Mouse (Mus musculus): ENCODE measurements around the gene Cubn. TPM values are rescaled to one million over a fixed set of nuclear protein-coding genes. Genes with fewer than 3 reads are reported as not detected.
A peak's percentile ranks its signal among the peaks of the same experiment; 100 is the strongest.

Cubn gene
- total and polyA plus RNA-seq, 2 experiments from 2014 or later = 0.39 to 1.9 TPM

DNA sequence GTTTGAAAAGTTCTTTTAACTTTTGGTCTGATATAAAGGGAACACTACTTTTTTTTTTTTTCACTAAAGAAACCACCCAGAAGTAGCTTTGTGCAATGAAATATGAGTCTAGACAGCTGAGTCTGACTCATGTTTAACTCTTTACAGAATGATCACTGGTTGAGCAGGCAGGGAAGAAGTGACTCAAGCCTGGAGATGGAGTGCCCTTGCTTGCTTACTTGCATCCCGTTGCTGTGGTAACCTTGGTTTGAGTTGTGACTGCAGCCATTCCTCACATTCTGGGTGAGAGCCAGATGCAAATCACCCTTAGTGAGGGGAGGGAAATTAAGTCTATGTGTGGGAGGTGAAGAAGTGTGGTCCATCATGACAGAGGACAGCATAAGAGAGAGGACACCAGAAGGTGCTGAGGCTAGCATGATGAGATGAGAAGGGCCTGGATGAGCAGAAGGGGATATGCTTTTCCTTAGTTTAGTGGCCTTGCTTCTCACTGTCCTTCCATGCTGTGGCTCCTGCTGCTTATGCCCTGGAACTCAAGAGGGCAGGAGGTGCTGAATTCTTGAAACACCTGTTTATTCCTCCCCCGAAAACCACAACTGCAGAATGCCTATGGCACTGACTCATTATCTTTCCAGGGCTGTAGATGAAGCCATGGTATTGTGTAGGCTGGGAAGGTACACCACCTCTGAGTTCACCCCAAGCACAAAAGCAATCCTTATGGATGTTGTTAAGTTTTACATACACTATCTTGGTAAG is 81.7 kb downstream of the Cubn start:
- H3K4me1 ChIP-seq (ENCODE audit: insufficient read depth, low read length) = no peaks in the 10 kb centered on the region
- DNase-seq (ENCODE audit: low spot score) = no peak

DNA sequence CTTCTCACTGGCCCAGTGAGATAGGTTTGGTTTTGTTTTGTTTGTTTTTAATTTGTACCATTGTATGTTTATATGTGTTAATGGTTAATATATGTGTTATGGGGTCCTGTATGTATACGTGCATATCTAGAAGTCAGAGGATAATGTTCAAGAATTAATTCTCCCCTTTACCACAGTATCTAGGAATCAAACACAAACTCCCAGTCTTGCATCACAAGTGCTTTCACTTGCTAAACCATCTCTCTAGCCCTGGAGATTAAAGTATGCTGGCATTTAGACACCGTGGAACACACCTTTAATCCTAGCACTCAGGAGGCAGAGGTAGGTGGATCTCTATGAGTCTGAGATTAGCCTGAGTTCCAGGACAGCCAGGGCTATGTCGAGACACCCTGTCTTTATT is 83.3 kb downstream of the Cubn start:
- Histone ChIP-seq H3K27me3 (ENCODE audit: insufficient read depth, low read length) (no peaks in the 10 kb centered on the region), H3K27ac (ENCODE audit: low read depth, low read length) (no peak overlapping the region), H3K4me3 (ENCODE audit: low read depth, low read length) (no peak overlapping the region), H3K4me1 (ENCODE audit: insufficient read depth, low read length) (no peaks in the 10 kb centered on the region), H3K9ac (replicated peaks; ENCODE audit: low read length, poor library complexity, severe bottlenecking) (no peak overlapping the region), H3K36me3 (ENCODE audit: insufficient read depth, low read length) (no peaks in the 10 kb centered on the region), H3K9me3 (ENCODE audit: low read length) (no peaks in the 10 kb centered on the region), H3K4me2 (ENCODE audit: low read depth, low read length, poor library complexity, severe bottlenecking) (no peak overlapping the region)
- no peak for DNase-seq (ENCODE audit: low spot score)
- no peak for TF ChIP-seq CTCF (IDR thresholded peaks at IDR 0.05)
- 68% methylated on average over 3 of the region's 3 CpGs for WGBS
- no peak for ATAC-seq (ENCODE audit: low FRiP score)

More for the DNA sequence above, 81.7 kb downstream of the Cubn start:
- Histone ChIP-seq H3K9me3 (ENCODE audit: low read length) (no peaks in the 10 kb centered on the region), H3K9ac (replicated peaks; ENCODE audit: low read length, poor library complexity, severe bottlenecking) (no peak overlapping the region), H3K27ac (ENCODE audit: low read depth, low read length) (no peak overlapping the region), H3K27me3 (ENCODE audit: insufficient read depth, low read length) (no peaks in the 10 kb centered on the region), H3K4me3 (ENCODE audit: low read depth, low read length) (no peak overlapping the region), H3K36me3 (ENCODE audit: insufficient read depth, low read length) (no peaks in the 10 kb centered on the region), H3K4me2 (ENCODE audit: low read depth, low read length, poor library complexity, severe bottlenecking) (no peak overlapping the region)
- 83% methylated on average over 2 of the region's 2 CpGs for WGBS
- TF ChIP-seq CTCF (IDR thresholded peaks at IDR 0.05) = no peak
- ATAC-seq (ENCODE audit: low FRiP score) = no peak

DNA sequence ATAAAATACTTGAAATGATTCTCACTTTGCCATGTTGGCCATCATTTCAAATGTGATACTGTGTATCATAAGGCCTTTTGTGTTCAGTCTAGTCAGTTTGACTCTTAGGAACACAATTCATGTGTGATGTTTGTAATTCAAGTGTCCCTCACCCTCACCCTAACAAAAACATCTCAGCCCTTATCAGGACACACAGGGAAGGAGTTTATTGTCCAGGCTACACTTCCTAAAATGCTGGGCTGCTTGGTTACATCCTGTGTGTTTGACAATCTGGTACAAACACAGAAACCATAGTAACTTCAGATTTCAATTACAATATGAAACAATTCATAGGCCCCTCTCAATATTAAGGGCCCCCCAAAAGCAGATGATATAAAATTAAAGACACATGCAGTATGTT is 83.9 kb downstream of the Cubn start:
- Histone ChIP-seq H3K27ac (ENCODE audit: low read depth, low read length) (no peak overlapping the region), H3K4me2 (ENCODE audit: low read depth, low read length, poor library complexity, severe bottlenecking) (no peak overlapping the region), H3K36me3 (ENCODE audit: insufficient read depth, low read length) (no peaks in the 10 kb centered on the region), H3K4me3 (ENCODE audit: low read depth, low read length) (no peak overlapping the region), H3K9ac (replicated peaks; ENCODE audit: low read length, poor library complexity, severe bottlenecking) (no peak overlapping the region), H3K27me3 (ENCODE audit: insufficient read depth, low read length) (no peaks in the 10 kb centered on the region), H3K4me1 (ENCODE audit: insufficient read depth, low read length) (no peaks in the 10 kb centered on the region), H3K9me3 (ENCODE audit: low read length) (no peaks in the 10 kb centered on the region)
- DNase-seq (ENCODE audit: low spot score) (no peak), ATAC-seq (ENCODE audit: low FRiP score) (no peak)
- no peak for TF ChIP-seq CTCF (IDR thresholded peaks at IDR 0.05)

DNA sequence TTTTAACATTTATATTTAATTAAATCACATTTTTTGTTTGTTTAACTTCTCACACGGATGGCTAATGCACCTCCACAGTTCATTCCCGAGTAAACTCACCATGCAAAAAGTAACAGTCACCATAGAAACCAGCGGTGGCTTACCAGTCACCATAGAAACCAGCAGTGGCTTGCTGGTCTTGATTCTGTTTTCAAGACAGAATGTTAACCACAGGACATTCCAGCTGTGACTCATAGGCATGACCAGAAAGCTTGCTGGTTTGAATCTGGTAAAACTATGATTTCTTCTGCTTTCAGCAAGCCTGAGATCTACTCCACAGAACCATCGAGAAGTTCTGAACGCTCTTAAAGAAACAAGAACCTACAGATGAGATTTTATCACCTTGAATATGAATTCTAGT is 84.3 kb downstream of the Cubn start:
- DNase-seq (ENCODE audit: low spot score) = peak; percentile 66
- Histone ChIP-seq H3K4me2 (ENCODE audit: low read depth, low read length, poor library complexity, severe bottlenecking) (no peak overlapping the region), H3K4me1 (ENCODE audit: insufficient read depth, low read length) (no peaks in the 10 kb centered on the region), H3K27ac (ENCODE audit: low read depth, low read length) (no peak overlapping the region), H3K4me3 (ENCODE audit: low read depth, low read length) (no peak overlapping the region), H3K9me3 (ENCODE audit: low read length) (no peaks in the 10 kb centered on the region), H3K27me3 (ENCODE audit: insufficient read depth, low read length) (no peaks in the 10 kb centered on the region), H3K36me3 (ENCODE audit: insufficient read depth, low read length) (no peaks in the 10 kb centered on the region), H3K9ac (replicated peaks; ENCODE audit: low read length, poor library complexity, severe bottlenecking) (no peak overlapping the region)
- ATAC-seq (ENCODE audit: low FRiP score) = peak; percentile 69
- WGBS = 13% methylated on average over 5 of the region's 5 CpGs
- TF ChIP-seq CTCF (IDR thresholded peaks at IDR 0.05) = no peak

DNA sequence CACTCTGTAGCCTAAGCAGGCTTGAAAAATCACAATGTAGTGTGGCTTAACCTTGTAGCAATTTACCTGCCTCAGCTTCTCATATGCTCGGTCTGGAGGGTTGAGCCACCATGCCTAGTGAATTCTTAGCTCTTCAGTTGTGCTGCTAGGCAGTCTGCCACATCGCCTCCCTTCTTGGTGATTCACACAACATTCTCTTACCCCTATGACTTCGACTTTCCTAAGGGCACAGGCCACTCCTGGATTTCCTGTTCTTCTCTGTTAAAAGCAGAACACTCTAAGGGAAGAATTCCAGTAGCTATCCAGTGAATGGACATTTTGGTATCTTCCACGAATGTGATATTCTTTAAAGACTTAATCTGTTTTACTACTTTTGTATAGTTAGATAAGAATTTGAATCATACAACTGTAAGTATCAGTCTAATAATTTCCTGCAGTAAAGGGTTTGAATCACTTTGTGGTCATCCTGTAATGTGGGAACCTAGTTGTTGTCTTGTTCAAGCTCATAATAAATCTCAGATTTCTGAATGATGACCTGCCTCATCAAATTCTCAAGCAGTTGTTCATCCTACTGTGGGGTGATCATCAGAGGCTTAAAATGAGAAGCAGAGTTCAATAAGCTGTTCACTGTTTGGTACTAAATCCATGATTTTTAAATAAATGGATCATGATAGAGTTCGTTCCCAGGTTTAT is 86.5 kb downstream of the Cubn start:
- no peak overlapping the region for H3K4me3 ChIP-seq (ENCODE audit: low read depth, low read length)
- no peak overlapping the region for H3K4me2 ChIP-seq (ENCODE audit: low read depth, low read length, poor library complexity, severe bottlenecking)
- no peak overlapping the region for H3K27ac ChIP-seq (ENCODE audit: low read depth, low read length)
- H3K27me3 ChIP-seq (ENCODE audit: insufficient read depth, low read length) = no peaks in the 10 kb centered on the region
- H3K9me3 ChIP-seq (ENCODE audit: low read length) = no peaks in the 10 kb centered on the region
- 85% methylated on average over 5 of the region's 5 CpGs for WGBS
- DNase-seq (ENCODE audit: low spot score) (no peak), ATAC-seq (ENCODE audit: low FRiP score) (no peak)
- H3K4me1 ChIP-seq (ENCODE audit: insufficient read depth, low read length) = no peaks in the 10 kb centered on the region
- no peak overlapping the region for H3K9ac ChIP-seq (replicated peaks; ENCODE audit: low read length, poor library complexity, severe bottlenecking)
- H3K36me3 ChIP-seq (ENCODE audit: insufficient read depth, low read length) = no peaks in the 10 kb centered on the region
- TF ChIP-seq CTCF (IDR thresholded peaks at IDR 0.05) = no peak

DNA sequence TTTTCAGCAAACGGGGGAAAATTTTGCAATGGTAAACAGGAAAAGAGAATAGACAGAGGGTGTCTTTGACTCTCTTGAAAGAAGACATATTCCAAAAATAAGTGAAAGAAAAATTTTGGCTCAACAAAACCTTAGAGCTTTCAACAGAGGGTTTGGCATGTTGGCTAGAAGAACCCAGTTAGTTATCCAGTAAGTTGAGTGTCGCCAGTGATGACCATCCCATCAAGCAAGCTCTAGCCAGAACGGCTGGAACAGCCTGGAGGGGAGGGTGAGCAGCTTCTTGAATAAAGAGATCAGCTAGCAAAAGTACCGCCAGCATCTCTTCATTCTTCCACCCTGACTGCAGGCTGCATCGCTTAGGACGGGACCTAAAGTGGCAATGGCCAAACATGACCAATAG is 90.8 kb downstream of the Cubn start:
- Histone ChIP-seq H3K4me1 (ENCODE audit: insufficient read depth, low read length) (peaks cover 8% of the 10 kb centered on the region), H3K27me3 (ENCODE audit: insufficient read depth, low read length) (no peaks in the 10 kb centered on the region), H3K9ac (replicated peaks; ENCODE audit: low read length, poor library complexity, severe bottlenecking) (no peak overlapping the region), H3K9me3 (ENCODE audit: low read length) (no peaks in the 10 kb centered on the region), H3K4me2 (ENCODE audit: low read depth, low read length, poor library complexity, severe bottlenecking) (no peak overlapping the region), H3K4me3 (ENCODE audit: low read depth, low read length) (no peak overlapping the region), H3K27ac (ENCODE audit: low read depth, low read length) (no peak overlapping the region), H3K36me3 (ENCODE audit: insufficient read depth, low read length) (no peaks in the 10 kb centered on the region)
- WGBS = 84% methylated on average over 6 of the region's 6 CpGs
- no peak for TF ChIP-seq CTCF (IDR thresholded peaks at IDR 0.05)
- ATAC-seq (ENCODE audit: low FRiP score) (no peak), DNase-seq (ENCODE audit: low spot score) (no peak)

Measured in midbrain, postnatal 0 days (tissue).